Mouse (Mus musculus) small intestine, adult 2 months (tissue): Measurements from ENCODE around the gene Acvr1. TPM values are rescaled to one million over a fixed set of nuclear protein-coding genes. Genes with fewer than 3 reads are reported as not detected.

Source experiments
- H3K27ac ChIP-seq: fragments of 200-500 bp; 2 replicates; pipeline ENCODE4 v1.5.1; 2012; ENCODE audit warnings: low read depth, low read length, control low read depth, inconsistent platforms; ENCODE audit not compliant: insufficient read depth
- H3K27me3 ChIP-seq: fragments of 200-500 bp; 2 replicates; pipeline ENCODE4 v1.6.1; 2012; ENCODE audit warnings: mild to moderate bottlenecking, moderate library complexity, low read length, inconsistent platforms; ENCODE audit not compliant: control insufficient read depth, insufficient read depth
- H3K36me3 ChIP-seq: fragments of 200-500 bp; 2 replicates; pipeline ENCODE4 v1.6.1; 2012; ENCODE audit warnings: mild to moderate bottlenecking, low read length, control low read depth, inconsistent platforms; ENCODE audit not compliant: control insufficient read depth, insufficient read depth
- H3K4me1 ChIP-seq: fragments of 200-500 bp; 2 replicates; pipeline ENCODE4 v1.6.1; 2012; ENCODE audit warnings: low read length, inconsistent platforms, mixed read lengths; ENCODE audit not compliant: control insufficient read depth, insufficient read depth, insufficient read length
- H3K4me3 ChIP-seq: fragments of 200-500 bp; 2 replicates; pipeline ENCODE4 v1.5.1; 2012; ENCODE audit warnings: low read depth, mild to moderate bottlenecking, control low read depth, inconsistent platforms, low read length, moderate library complexity
- CTCF ChIP-seq: fragments of 200-500 bp; IDR thresholded peaks from 2 replicates; pipeline ENCODE4 v1.5.1; 2012; ENCODE audit warnings: low read depth, mild to moderate bottlenecking, control low read depth, inconsistent platforms, low read length, moderate library complexity, mixed read lengths; ENCODE audit not compliant: insufficient replicate concordance, insufficient read length; ENCODE audit errors: extremely low read depth
- POLR2A ChIP-seq: fragments of 200-500 bp; IDR thresholded peaks from 2 replicates; pipeline ENCODE4 v1.6.1; 2012; ENCODE audit warnings: low read depth, mild to moderate bottlenecking, control low read depth, inconsistent platforms, low read length, moderate library complexity
- WGBS: fragments of 180-500 bp; shearing (Covaris S2); methylation state at CpG from one replicate; pipeline ENCODE4 v1.1.7; 2018; 5-methylcytosine and 5-hydroxymethylcytosine counted together
- polyA plus RNA-seq: library from polyadenylated mRNA; depleted of rRNA; stranded (reverse); fragments of >200 nt; gene quantifications from 2 replicates; pipeline ENCODE4 v1.2.3, GENCODE M21; 2012

Gene Acvr1
- polyA plus RNA-seq, 1 experiment, result 3.1 TPM

- Histone ChIP-seq H3K4me3 (no peak overlapping the region), H3K36me3 (no peaks in the 10 kb centered on the region), H3K4me1 (peaks cover 3% of the 10 kb centered on the region; the same call in 1 of the 2 replicates), H3K27ac (no peak overlapping the region), H3K27me3 (no peaks in the 10 kb centered on the region)
- TF ChIP-seq CTCF, result no peak
- no peak for TF ChIP-seq POLR2A
- 79% methylated on average over 8 of the region's 8 CpGs for WGBS
These were observed 56.8 kb downstream of the Acvr1 start for GRCm38 (mm10) chr2:58510192-58510591.

- no peak for TF ChIP-seq CTCF
- WGBS, result 87% methylated on average over 9 of the region's 9 CpGs
- no peaks in the 10 kb centered on the region for H3K4me1 ChIP-seq
- no peaks in the 10 kb centered on the region for H3K36me3 ChIP-seq
- no peaks in the 10 kb centered on the region for H3K27me3 ChIP-seq
- H3K27ac ChIP-seq, result no peak overlapping the region
- no peak overlapping the region for H3K4me3 ChIP-seq
These were observed 61.5 kb downstream of the Acvr1 start for GRCm38 (mm10) chr2:58505306-58506090.

GRCm38 (mm10) chr2:58496647-58497410, 70.1 kb downstream of the Acvr1 start:
- Histone ChIP-seq H3K36me3 (no peaks in the 10 kb centered on the region), H3K4me3 (no peak overlapping the region), H3K4me1 (no peaks in the 10 kb centered on the region), H3K27me3 (no peaks in the 10 kb centered on the region; the same call in 1 of the 2 replicates), H3K27ac (no peak overlapping the region)
- WGBS, result 43% methylated on average over 8 of the region's 8 CpGs
- TF ChIP-seq POLR2A (no peak), CTCF (no peak)

- Histone ChIP-seq H3K4me1 (no peaks in the 10 kb centered on the region), H3K4me3 (no peak overlapping the region), H3K27me3 (no peaks in the 10 kb centered on the region; the same call in 1 of the 2 replicates), H3K27ac (no peak overlapping the region), H3K36me3 (no peaks in the 10 kb centered on the region)
- WGBS, result 90% methylated on average over 3 of the region's 3 CpGs
- TF ChIP-seq CTCF (no peak), POLR2A (no peak)
These were observed 71.7 kb downstream of the Acvr1 start for GRCm38 (mm10) chr2:58495271-58495670.

- WGBS, result 92% methylated on average over 18 of the region's 18 CpGs
- no peak overlapping the region for H3K4me3 ChIP-seq
- H3K27ac ChIP-seq, result no peak overlapping the region
- H3K36me3 ChIP-seq, result no peaks in the 10 kb centered on the region
- peaks cover 5% of the 10 kb centered on the region; the same call in 1 of the 2 replicates for H3K4me1 ChIP-seq
- H3K27me3 ChIP-seq, result no peaks in the 10 kb centered on the region; the same call in 1 of the 2 replicates
- no peak for TF ChIP-seq POLR2A
- no peak for TF ChIP-seq CTCF
These were observed 73.0 kb downstream of the Acvr1 start for GRCm38 (mm10) chr2:58493685-58494635.

DNA sequence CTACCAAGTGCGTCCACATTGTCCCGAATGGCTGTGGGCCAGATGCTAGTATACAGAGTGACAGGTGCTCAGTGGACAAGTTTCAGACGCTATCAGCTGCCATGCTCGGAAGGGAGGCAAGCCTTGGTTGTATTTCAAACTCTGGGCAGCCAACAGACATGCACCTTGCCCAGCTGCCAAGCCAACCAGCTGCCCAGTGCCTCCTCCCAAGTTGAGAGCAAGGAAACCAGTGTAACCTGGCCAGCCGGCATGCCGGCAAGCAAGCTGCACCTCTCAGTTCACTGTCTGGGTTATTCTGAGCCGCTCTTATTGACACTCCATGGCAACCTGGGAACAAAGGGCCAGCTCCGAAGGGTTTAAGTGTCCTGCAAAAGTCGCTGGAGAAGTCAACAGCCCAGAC, 77.7 kb downstream of the Acvr1 start:
- Histone ChIP-seq H3K36me3 (no peaks in the 10 kb centered on the region), H3K27me3 (no peaks in the 10 kb centered on the region), H3K4me1 (peaks cover 27% of the 10 kb centered on the region; the same call in 1 of the 2 replicates), H3K27ac (no peak overlapping the region), H3K4me3 (no peak overlapping the region)
- TF ChIP-seq POLR2A (no peak), CTCF (no peak)
- WGBS, result 34% methylated on average over 9 of the region's 9 CpGs
